9 mouse cellular contexts compared by ENCODE assay signal in genomic region chr2:158668433-158669010, GRCm38 (mm10). TPM values are rescaled to one million over a fixed set of nuclear protein-coding genes. Genes with fewer than 3 reads are reported as not detected.
DNase-seq lines count a peak whose midpoint lies in the region; ATAC-seq and TF ChIP-seq lines count a peak whose summit lies in the region.
"Had no signal": no experiment of that assay in that cellular context is flagged by ENCODE, and none has a peak within 500 bp of the region (broad histone marks: within the 10 kb centered on the region; RNA-seq: fewer than 3 reads in every experiment).

No protein-coding gene starts in this region.

- H3K9me3 ChIP-seq in heart, embryonic 11.5 days (replicated peaks; ENCODE audit: control insufficient read depth, low read length): no peaks in the 10 kb centered on the region
- H3K9me3 ChIP-seq in forebrain, embryonic 12.5 days: no peaks in the 10 kb centered on the region
- H3K9me3 ChIP-seq in liver, embryonic 12.5 days (replicated peaks): no peaks in the 10 kb centered on the region

- peaks cover 19% of the 10 kb centered on the region for H3K4me1 ChIP-seq in heart, embryonic 11.5 days (ENCODE audit: control insufficient read depth, insufficient read depth, low read length)
- H3K4me1 ChIP-seq in forebrain, embryonic 12.5 days: peaks cover 52% of the 10 kb centered on the region
- H3K4me1 ChIP-seq in liver, embryonic 12.5 days: peaks cover 7% of the 10 kb centered on the region; the same call in 1 of the 2 replicates
- H3K4me1 ChIP-seq in thymus, adult 2 months (replicated peaks; ENCODE audit: control insufficient read depth, insufficient read depth, low read length): peaks cover 52% of the 10 kb centered on the region

- DNase-seq in heart, postnatal 4 days: no peak
- DNase-seq in A20 (ENCODE audit: low read depth, low spot score): peak; percentile 80
- DNase-seq in thymus, adult 2 months: peak; percentile 64
- DNase-seq in adrenal gland, adult 18-20 months (ENCODE audit: low spot score in 2 of 2): no peak
- no peak for DNase-seq in cerebellum, adult 11-12 months

- TF ChIP-seq POLR2A in thymus, adult 2 months (IDR thresholded peaks at IDR 0.05; ENCODE audit: control insufficient read depth, extremely low read depth, insufficient read depth, low read length, poor library complexity): no peak

- peak overlapping the region; percentile 68 for H3K9ac ChIP-seq in heart, embryonic 11.5 days (ENCODE audit: low read depth, low read length)
- peak overlapping the region; percentile 57 for H3K9ac ChIP-seq in forebrain, embryonic 12.5 days
- no peak overlapping the region for H3K9ac ChIP-seq in liver, embryonic 12.5 days

- WGBS in heart, embryonic 11.5 days (ENCODE audit: insufficient replicate concordance): 8% methylated on average over 23 of the region's 23 CpGs
- WGBS in forebrain, embryonic 12.5 days: 11% methylated on average over 23 of the region's 23 CpGs
- WGBS in liver, embryonic 12.5 days (ENCODE audit: insufficient replicate concordance): 8% methylated on average over 23 of the region's 23 CpGs
- WGBS in thymus, adult 2 months: 5% methylated on average over 23 of the region's 23 CpGs

- ATAC-seq in heart, embryonic 11.5 days (replicated peaks; ENCODE audit: insufficient number of reproducible peaks, low FRiP score, low TSS enrichment): no peak
- ATAC-seq in forebrain, embryonic 12.5 days (ENCODE audit: low FRiP score): no peak
- ATAC-seq in liver, embryonic 12.5 days: no peak

- peaks cover 35% of the 10 kb centered on the region for H3K27me3 ChIP-seq in heart, embryonic 11.5 days (ENCODE audit: control insufficient read depth, insufficient read depth, low read length)
- peaks cover 62% of the 10 kb centered on the region for H3K27me3 ChIP-seq in forebrain, embryonic 12.5 days
- H3K27me3 ChIP-seq in liver, embryonic 12.5 days (replicated peaks): peaks cover 72% of the 10 kb centered on the region
- no peaks in the 10 kb centered on the region for H3K27me3 ChIP-seq in thymus, adult 2 months (ENCODE audit: control insufficient read depth, insufficient read depth, low read length)

- no peak for TF ChIP-seq CTCF in thymus, adult 2 months (IDR thresholded peaks at IDR 0.05; ENCODE audit: borderline replicate concordance, control insufficient read depth, extremely low read depth, insufficient read depth, low read length, poor library complexity)

- H3K4me2 ChIP-seq in heart, embryonic 11.5 days: peak overlapping the region; percentile 83
- H3K4me2 ChIP-seq in forebrain, embryonic 12.5 days: peak overlapping the region; percentile 99
- H3K4me2 ChIP-seq in liver, embryonic 12.5 days: peak overlapping the region; percentile 65

- peak overlapping the region; percentile 56 for H3K4me3 ChIP-seq in heart, embryonic 11.5 days (ENCODE audit: low read depth, low read length)
- H3K4me3 ChIP-seq in forebrain, embryonic 12.5 days (replicated peaks): peak overlapping the region; percentile 52
- peak overlapping the region; percentile 47 for H3K4me3 ChIP-seq in liver, embryonic 12.5 days
- peak overlapping the region; percentile 92 for H3K4me3 ChIP-seq in thymus, adult 2 months (ENCODE audit: control insufficient read depth, insufficient read depth, low read length)

- 0 out of 2 replicates have a peak overlapping the region, but pooled peaks have one; percentile 4 for H3K27ac ChIP-seq in heart, embryonic 11.5 days (ENCODE audit: low read depth, low read length)
- no peak overlapping the region for H3K27ac ChIP-seq in forebrain, embryonic 12.5 days
- H3K27ac ChIP-seq in liver, embryonic 12.5 days: no peak overlapping the region
- H3K27ac ChIP-seq in thymus, adult 2 months (ENCODE audit: control insufficient read depth, insufficient read depth, low read length): peak overlapping the region; percentile 99

- H3K36me3 ChIP-seq in heart, embryonic 11.5 days (ENCODE audit: control insufficient read depth, insufficient read depth, low read length): no peaks in the 10 kb centered on the region
- no peaks in the 10 kb centered on the region for H3K36me3 ChIP-seq in forebrain, embryonic 12.5 days (replicated peaks)
- H3K36me3 ChIP-seq in liver, embryonic 12.5 days: no peaks in the 10 kb centered on the region
- no peaks in the 10 kb centered on the region for H3K36me3 ChIP-seq in thymus, adult 2 months (ENCODE audit: control insufficient read depth, insufficient read depth, low read length)

RNA-seq across cellular contexts. Expression of gene Ppp1r16b, which starts 3.3 kb away (rescaled TPM):
- polyA plus RNA-seq in heart, embryonic 11.5 days (2014; fragmentation: Nextera tagmentation; extraction: Ambion mirVana): 4.5 TPM in 2 replicates
- total RNA-seq in heart, postnatal 4 days (2021): 10 to 100 TPM; 13.8 to 14.2 TPM
- polyA plus RNA-seq in forebrain, embryonic 12.5 days (2016; fragmentation: Nextera tagmentation; extraction: Ambion mirVana): 2.9 and 3.2 TPM in 2 replicates
- polyA plus RNA-seq in liver, embryonic 12.5 days (2016; fragmentation: Nextera tagmentation; extraction: Ambion mirVana): 1.9 and 2.0 TPM in 2 replicates
- 55.8 and 61.4 TPM in 2 replicates for polyA plus RNA-seq in thymus, adult 2 months (2012; rRNA removed)
- 10 to 100 TPM in 1 of 2 experiments, 1 to 10 TPM in 1; 6.9 to 11.5 TPM for total RNA-seq in adrenal gland, adult 18-20 months (2021)

RNA-seq across cellular contexts. Expression of gene Actr5, which starts 43.8 kb away (rescaled TPM):
- polyA plus RNA-seq in heart, embryonic 11.5 days (2014; fragmentation: Nextera tagmentation; extraction: Ambion mirVana): 8.7 and 8.8 TPM in 2 replicates
- 1 to 10 TPM; 9.0 to 9.4 TPM for total RNA-seq in heart, postnatal 4 days (2021)
- polyA plus RNA-seq in forebrain, embryonic 12.5 days (2016; fragmentation: Nextera tagmentation; extraction: Ambion mirVana): 20.3 and 22.6 TPM in 2 replicates
- 12.5 and 13.3 TPM in 2 replicates for polyA plus RNA-seq in liver, embryonic 12.5 days (2016; fragmentation: Nextera tagmentation; extraction: Ambion mirVana)
- polyA plus RNA-seq in thymus, adult 2 months (2012; rRNA removed): 24.8 and 26.2 TPM in 2 replicates
- total RNA-seq in adrenal gland, adult 18-20 months (2021): 10 to 100 TPM; 11.9 to 12.8 TPM

RNA-seq across cellular contexts. Expression of gene Slc32a1, which starts 58.0 kb away (rescaled TPM):
- 0.07 and 0.10 TPM in 2 replicates for polyA plus RNA-seq in heart, embryonic 11.5 days (2014; fragmentation: Nextera tagmentation; extraction: Ambion mirVana)
- not detected for total RNA-seq in heart, postnatal 4 days (2021)
- polyA plus RNA-seq in forebrain, embryonic 12.5 days (2016; fragmentation: Nextera tagmentation; extraction: Ambion mirVana): 3.8 and 4.3 TPM in 2 replicates
- not detected in 2 replicates for polyA plus RNA-seq in liver, embryonic 12.5 days (2016; fragmentation: Nextera tagmentation; extraction: Ambion mirVana)
- 0.11 and 0.13 TPM in 2 replicates for polyA plus RNA-seq in thymus, adult 2 months (2012; rRNA removed)
- total RNA-seq in adrenal gland, adult 18-20 months (2021): not detected
- total RNA-seq: MEL had no signal

Comparison
In these comparisons a context has a peak if more than half of its experiments do, and no peak if none do; other contexts are left out.
1. H3K27ac ChIP-seq: peak in heart, embryonic 11.5 days (single experiment) and thymus, adult 2 months (single experiment); none in forebrain, embryonic 12.5 days (single experiment) and liver, embryonic 12.5 days (single experiment).
2. DNase-seq: peak in A20 (single experiment) and thymus, adult 2 months (single experiment); none in heart, postnatal 4 days (single experiment), adrenal gland, adult 18-20 months (0 of 2) and cerebellum, adult 11-12 months (single experiment).
3. RNA of gene Ppp1r16b, which starts 3.3 kb away (polyA plus RNA-seq): 55.8 to 61.4 TPM in thymus, adult 2 months; 4.5 TPM in heart, embryonic 11.5 days, 2.9 to 3.2 TPM in forebrain, embryonic 12.5 days and 1.9 to 2.0 TPM in liver, embryonic 12.5 days; every median in the first group is over 10 times any median in the second.
4. Peak in every context shown above with its lines, with median percentiles within 50 percentile points of each other: H3K4me2 ChIP-seq and H3K4me3 ChIP-seq.